8 mouse cellular contexts compared by ENCODE assay signal in genomic region chr12:90915929-90916713, GRCm38 (mm10).
DNase-seq lines count a peak whose midpoint lies in the region; ATAC-seq and TF ChIP-seq lines count a peak whose summit lies in the region.

No protein-coding gene starts in this region.

- no peaks in the 10 kb centered on the region for H3K9me3 ChIP-seq in midbrain, postnatal 0 days (ENCODE audit: low read length)

- WGBS in midbrain, postnatal 0 days = 58% methylated on average over 11 of the region's 11 CpGs

- DNase-seq in cerebellum, adult 8-10 months = no peak
- DNase-seq in Muller cell, postnatal 12 days (ENCODE audit: inconsistent ontology term) = peak; percentile 96
- DNase-seq in frontal cortex, postnatal 36 days (ENCODE audit: low spot score in 2 of 2) = peak; percentile 31 to 68
- DNase-seq in midbrain, postnatal 0 days (ENCODE audit: low spot score) = peak; percentile 89
- DNase-seq in thymus, postnatal 0 days (ENCODE audit: low spot score) = no peak
- DNase-seq in thymus, postnatal 25 days = no peak
- no peak for DNase-seq in gastrocnemius, adult 18-20 months (ENCODE audit: low spot score)

- H3K4me3 ChIP-seq in midbrain, postnatal 0 days (ENCODE audit: low read depth, low read length) = no peak overlapping the region

- no peaks in the 10 kb centered on the region for H3K27me3 ChIP-seq in midbrain, postnatal 0 days (ENCODE audit: insufficient read depth, low read length)

- H3K4me1 ChIP-seq in midbrain, postnatal 0 days (ENCODE audit: insufficient read depth, low read length) = no peaks in the 10 kb centered on the region

- H3K4me2 ChIP-seq in midbrain, postnatal 0 days (ENCODE audit: low read depth, low read length, poor library complexity, severe bottlenecking) = no peak overlapping the region

- no peak overlapping the region for H3K9ac ChIP-seq in midbrain, postnatal 0 days (replicated peaks; ENCODE audit: low read length, poor library complexity, severe bottlenecking)

- no peak for TF ChIP-seq CTCF in midbrain, postnatal 0 days (IDR thresholded peaks at IDR 0.05)

- H3K36me3 ChIP-seq in midbrain, postnatal 0 days (ENCODE audit: insufficient read depth, low read length) = no peaks in the 10 kb centered on the region

- H3K27ac ChIP-seq in midbrain, postnatal 0 days (ENCODE audit: low read depth, low read length) = no peak overlapping the region

- ATAC-seq in cerebellum, adult (ENCODE audit: insufficient number of reproducible peaks, low FRiP score, low TSS enrichment) = peak; percentile 52; the same call in 1 of the 2 replicates
- ATAC-seq in midbrain, postnatal 0 days (ENCODE audit: low FRiP score) = peak; percentile 91

Comparison
In these comparisons a context has a peak if more than half of its experiments do, and no peak if none do; other contexts are left out.
1. DNase-seq: peak in Muller cell, postnatal 12 days (single experiment), frontal cortex, postnatal 36 days (2 of 2) and midbrain, postnatal 0 days (single experiment); none in cerebellum, adult 8-10 months (single experiment), thymus, postnatal 0 days (single experiment), thymus, postnatal 25 days (single experiment) and gastrocnemius, adult 18-20 months (single experiment).